Comparison of ENCODE assay signal across 26 mouse cellular contexts in genomic region chr13:81840246-81840645, GRCm38 (mm10). TPM values are rescaled to one million over a fixed set of nuclear protein-coding genes. Genes with fewer than 3 reads are reported as not detected.
DNase-seq lines count a peak whose midpoint lies in the region; ATAC-seq and TF ChIP-seq lines count a peak whose summit lies in the region.
"Had no signal": no experiment of that assay in that cellular context is flagged by ENCODE, and none has a peak within 500 bp of the region (broad histone marks: within the 10 kb centered on the region; RNA-seq: fewer than 3 reads in every experiment).

No protein-coding gene starts in this region.

- no peak overlapping the region for H3K9ac ChIP-seq in kidney, embryonic 14.5 days (ENCODE audit: low read depth, low read length)
- no peak overlapping the region for H3K9ac ChIP-seq in kidney, postnatal 0 days (ENCODE audit: low read depth, low read length)
- no peak overlapping the region for H3K9ac ChIP-seq in CH12.LX (ENCODE audit: insufficient read depth, low read depth)
- H3K9ac ChIP-seq: embryonic facial prominence, embryonic 13.5 days; forebrain, embryonic 12.5 days; forebrain, embryonic 15.5 days; hindbrain, embryonic 12.5 days; hindbrain, embryonic 15.5 days had no signal

- ATAC-seq in kidney, embryonic 14.5 days (ENCODE audit: low FRiP score, low TSS enrichment) = peak; percentile 49; the same call in 1 of the 2 replicates
- ATAC-seq in kidney, postnatal 0 days (replicated peaks; ENCODE audit: low FRiP score, low read depth) = no peak
- ATAC-seq: activated CD4-positive, CD25-positive, alpha-beta regulatory T cell, adult 4 months; forebrain, embryonic 15.5 days had no signal

- no peaks in the 10 kb centered on the region for H3K9me3 ChIP-seq in kidney, embryonic 14.5 days (ENCODE audit: control insufficient read depth, low read length)
- H3K9me3 ChIP-seq in kidney, postnatal 0 days (replicated peaks; ENCODE audit: low read length) = no peaks in the 10 kb centered on the region
- no peaks in the 10 kb centered on the region for H3K9me3 ChIP-seq in CH12.LX (replicated peaks; ENCODE audit: low read length)
- H3K9me3 ChIP-seq: embryonic facial prominence, embryonic 10.5 days; embryonic facial prominence, embryonic 13.5 days; forebrain, embryonic 12.5 days; forebrain, embryonic 15.5 days; hindbrain, embryonic 12.5 days; hindbrain, embryonic 15.5 days had no signal

- H3K27me3 ChIP-seq in kidney, embryonic 14.5 days (ENCODE audit: control insufficient read depth, insufficient read depth, low read length) = no peaks in the 10 kb centered on the region
- H3K27me3 ChIP-seq in kidney, adult 2 months (replicated peaks; ENCODE audit: control insufficient read depth, insufficient read depth, low read length) = no peaks in the 10 kb centered on the region
- no peaks in the 10 kb centered on the region for H3K27me3 ChIP-seq in kidney, postnatal 0 days (ENCODE audit: insufficient read depth, low read length)
- H3K27me3 ChIP-seq in CH12.LX (replicated peaks) = no peaks in the 10 kb centered on the region
- H3K27me3 ChIP-seq: embryonic facial prominence, embryonic 13.5 days; forebrain, embryonic 12.5 days; forebrain, embryonic 15.5 days; hindbrain, embryonic 12.5 days; hindbrain, embryonic 15.5 days had no signal

- no peak for TF ChIP-seq EP300 in CH12.LX (IDR thresholded peaks at IDR 0.05; ENCODE audit: low read length)

- in situ Hi-C loops in CH12.LX (cut with MboI; ENCODE audit: low pct_ligation_motif_present, low pct_unique_long_range_greater_than_20kb, low sequenced_read_pairs) = no loop called here

- no peak for DNase-seq in kidney, adult 2 months
- DNase-seq in kidney, postnatal 0 days (ENCODE audit: low spot score) = peak; percentile 27
- DNase-seq in kidney, adult 11 months = no peak
- DNase-seq in CH12.LX (ENCODE audit: extremely low read depth) = no peak
- peak; percentile 49 for DNase-seq in retina, embryonic 14.5 days (ENCODE audit: low spot score)
- no peak for DNase-seq in ovary, postnatal 14 days (ENCODE audit: low spot score)
- DNase-seq: adrenal gland, adult 8-10 months; adrenal gland, postnatal 25 days; B cell, adult 2 months; cerebellum, adult 11-12 months; cerebellum, adult 8-10 months; cerebellum, postnatal 10 days; cerebellum, postnatal 36 days; embryo, embryonic 11 days; gastrocnemius, adult 2 months; gastrocnemius, postnatal 14 days had no signal

- H3K27ac ChIP-seq in kidney, embryonic 14.5 days (ENCODE audit: low read depth, low read length) = no peak overlapping the region
- no peak overlapping the region for H3K27ac ChIP-seq in kidney, adult 2 months (ENCODE audit: insufficient read depth, low read depth, low read length)
- no peak overlapping the region for H3K27ac ChIP-seq in kidney, postnatal 0 days
- no peak overlapping the region for H3K27ac ChIP-seq in CH12.LX (ENCODE audit: insufficient read depth, low read depth)
- H3K27ac ChIP-seq: embryonic facial prominence, embryonic 10.5 days; embryonic facial prominence, embryonic 13.5 days; forebrain, embryonic 12.5 days; forebrain, embryonic 15.5 days; gastrocnemius, adult 2 months; hindbrain, embryonic 12.5 days; hindbrain, embryonic 15.5 days had no signal

- no peak overlapping the region for H3K4me3 ChIP-seq in kidney, embryonic 14.5 days (ENCODE audit: low read length)
- no peak overlapping the region for H3K4me3 ChIP-seq in kidney, adult 2 months (ENCODE audit: insufficient read depth, low read depth, low read length)
- H3K4me3 ChIP-seq in kidney, postnatal 0 days (replicated peaks; ENCODE audit: low read depth, low read length) = no peak overlapping the region
- no peak overlapping the region for H3K4me3 ChIP-seq in CH12.LX (replicated peaks in 1 of 3; ENCODE audit: low read depth in 2 of 3, low read length in 2 of 3, poor library complexity in 1 of 3)
- H3K4me3 ChIP-seq: embryonic facial prominence, embryonic 10.5 days; embryonic facial prominence, embryonic 13.5 days; erythroblast, embryonic 14.5 days; forebrain, embryonic 12.5 days; forebrain, embryonic 15.5 days; gastrocnemius, adult 2 months; hindbrain, embryonic 12.5 days; hindbrain, embryonic 15.5 days had no signal

- no peak overlapping the region for H3K4me2 ChIP-seq in kidney, embryonic 14.5 days (replicated peaks; ENCODE audit: low read depth, low read length)
- H3K4me2 ChIP-seq in kidney, postnatal 0 days (ENCODE audit: low read length) = no peak overlapping the region
- 0 out of 2 replicates have a peak overlapping the region, but pooled peaks have one; percentile 16 for H3K4me2 ChIP-seq in CH12.LX (ENCODE audit: insufficient read depth, low read depth, poor library complexity, severe bottlenecking)
- H3K4me2 ChIP-seq: embryonic facial prominence, embryonic 13.5 days; forebrain, embryonic 12.5 days; forebrain, embryonic 15.5 days; heart, embryonic 11.5 days; hindbrain, embryonic 12.5 days; hindbrain, embryonic 15.5 days had no signal

- 61% methylated on average over 5 of the region's 5 CpGs for WGBS in kidney, embryonic 14.5 days
- WGBS in kidney, adult 2 months = 54% methylated on average over 5 of the region's 5 CpGs
- WGBS in kidney, postnatal 0 days = 54% methylated on average over 5 of the region's 5 CpGs

- H3K36me3 ChIP-seq in kidney, embryonic 14.5 days (ENCODE audit: control insufficient read depth, insufficient read depth, low read length) = no peaks in the 10 kb centered on the region
- no peaks in the 10 kb centered on the region for H3K36me3 ChIP-seq in kidney, adult 2 months (ENCODE audit: control insufficient read depth, insufficient read depth, low read length)
- no peaks in the 10 kb centered on the region for H3K36me3 ChIP-seq in kidney, postnatal 0 days (ENCODE audit: insufficient read depth, low read length)
- H3K36me3 ChIP-seq in CH12.LX (replicated peaks in 1 of 2; ENCODE audit: control insufficient read depth in 1 of 2, insufficient read depth in 1 of 2, low read length in 1 of 2) = no peaks in the 10 kb centered on the region
- H3K36me3 ChIP-seq: embryonic facial prominence, embryonic 10.5 days; embryonic facial prominence, embryonic 13.5 days; forebrain, embryonic 12.5 days; forebrain, embryonic 15.5 days; hindbrain, embryonic 12.5 days; hindbrain, embryonic 15.5 days had no signal

- TF ChIP-seq RAD21 in CH12.LX (IDR thresholded peaks at IDR 0.05; ENCODE audit: low read depth, low read length) = no peak

- dilution Hi-C loops in CH12.LX (cut with MboI; ENCODE audit: extremely low pct_ligation_motif_present, extremely low pct_unique_long_range_greater_than_20kb, low sequenced_read_pairs) = no loop called here

- H3K4me1 ChIP-seq in kidney, embryonic 14.5 days (ENCODE audit: control insufficient read depth, insufficient read depth, low read length) = no peaks in the 10 kb centered on the region
- no peaks in the 10 kb centered on the region for H3K4me1 ChIP-seq in kidney, adult 2 months (ENCODE audit: control insufficient read depth, insufficient read depth, low read length)
- H3K4me1 ChIP-seq in kidney, postnatal 0 days (replicated peaks; ENCODE audit: insufficient read depth, low read length) = no peaks in the 10 kb centered on the region
- peaks cover 11 to 19% of the 10 kb centered on the region in 2 experiments; a peak in 3 of 4 replicates for H3K4me1 ChIP-seq in CH12.LX (ENCODE audit: control insufficient read depth in 1 of 2, insufficient read depth in 2 of 2)
- H3K4me1 ChIP-seq: embryonic facial prominence, embryonic 13.5 days; forebrain, embryonic 12.5 days; forebrain, embryonic 15.5 days; hindbrain, embryonic 12.5 days; hindbrain, embryonic 15.5 days had no signal

- no peaks in the 10 kb centered on the region for H3K79me2 ChIP-seq in CH12.LX (replicated peaks; ENCODE audit: control insufficient read depth, extremely low read depth, insufficient read depth, poor library complexity, severe bottlenecking)

- TF ChIP-seq CTCF in kidney, adult 2 months (conservative IDR thresholded peaks at IDR 0.05; ENCODE audit: insufficient read depth, insufficient read length, low read depth, low read length) = no peak
- no peak for TF ChIP-seq CTCF in kidney, postnatal 0 days (IDR thresholded peaks at IDR 0.05; ENCODE audit: low read depth)
- no peak for TF ChIP-seq CTCF in CH12.LX (conservative IDR thresholded peaks at IDR 0.05 in 1 of 2, IDR thresholded peaks at IDR 0.05 in 1 of 2; ENCODE audit: low read depth in 2 of 2, low read length in 2 of 2)

- TF ChIP-seq POLR2A in kidney, adult 2 months (IDR thresholded peaks at IDR 0.05; ENCODE audit: low read depth, low read length) = no peak
- TF ChIP-seq POLR2A in CH12.LX (IDR thresholded peaks at IDR 0.05; ENCODE audit: low read depth, low read length) = no peak

TF ChIP-seq in CH12.LX, 34 proteins besides CTCF, POLR2A, EP300 and RAD21:
- TF ChIP-seq ZMIZ1 (IDR thresholded peaks at IDR 0.05; ENCODE audit: low read depth, low read length) (no peak), TBP (conservative IDR thresholded peaks at IDR 0.05; ENCODE audit: low read depth, low read length) (no peak), USF2 (conservative IDR thresholded peaks at IDR 0.05; ENCODE audit: low read depth, low read length) (no peak)

RNA-seq across cellular contexts. Expression of gene Cetn3, which starts 57.4 kb away (rescaled TPM):
- polyA plus RNA-seq in kidney, embryonic 14.5 days (2014; fragmentation: Nextera tagmentation; extraction: Ambion mirVana) = 275 and 385 TPM in 2 replicates
- 3.5 and 8.1 TPM in 2 replicates for polyA plus RNA-seq in kidney, adult 2 months (2012; rRNA removed)
- 266 and 281 TPM in 2 replicates for polyA plus RNA-seq in kidney, postnatal 0 days (2015; fragmentation: Nextera tagmentation; extraction: Ambion mirVana)
- total RNA-seq in CH12.LX (2012; rRNA removed) = 55.6 and 70.0 TPM in 2 replicates
- 158 and 198 TPM in 2 replicates for total RNA-seq in CH12.LX (2014; rRNA removed)
- 211 and 239 TPM in 2 replicates for polyA plus RNA-seq in CH12.LX (2012; ENCODE audit: insufficient read length, low read depth)

Comparison
In these comparisons a context has a peak if more than half of its experiments do, and no peak if none do; other contexts are left out.
1. DNase-seq: peak in kidney, postnatal 0 days (single experiment) and retina, embryonic 14.5 days (single experiment); none in kidney, adult 2 months (single experiment), kidney, adult 11 months (single experiment), CH12.LX (single experiment) and ovary, postnatal 14 days (single experiment).
2. RNA of gene Cetn3, which starts 57.4 kb away (polyA plus RNA-seq): 266 to 281 TPM in kidney, postnatal 0 days, 275 to 385 TPM in kidney, embryonic 14.5 days and 211 to 239 TPM in CH12.LX; 3.5 to 8.1 TPM in kidney, adult 2 months; every median in the first group is over 10 times any median in the second.